ENCODE assay signal across 11 mouse cellular contexts in the genomic region with DNA sequence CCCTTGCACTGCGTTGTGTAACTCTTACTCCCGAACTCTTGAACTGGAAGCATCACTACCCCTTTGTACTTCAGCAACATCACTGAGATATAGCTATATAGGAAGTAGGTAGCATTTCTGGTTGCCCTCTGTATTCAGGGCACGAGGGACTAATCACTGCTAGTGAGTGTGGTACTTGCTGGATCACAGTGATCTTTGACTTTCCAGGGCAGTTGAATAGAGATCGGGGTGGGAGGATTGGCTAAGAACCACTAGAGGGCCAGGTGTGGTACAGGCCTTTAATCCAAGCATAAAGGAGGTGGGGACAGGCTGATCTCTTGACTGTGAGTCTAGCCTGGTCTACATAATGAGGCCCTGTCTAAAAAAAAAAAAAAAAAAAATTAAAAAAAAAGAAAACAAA. TPM values are rescaled to one million over a fixed set of nuclear protein-coding genes. Genes with fewer than 3 reads are reported as not detected.
DNase-seq lines count a peak whose midpoint lies in the region; ATAC-seq and TF ChIP-seq lines count a peak whose summit lies in the region.
"Had no signal": no experiment of that assay in that cellular context is flagged by ENCODE, and none has a peak within 500 bp of the region (broad histone marks: within the 10 kb centered on the region; RNA-seq: fewer than 3 reads in every experiment).

No protein-coding gene starts in this region.

- WGBS in spleen, adult 2 months, result 82% methylated on average over 4 of the region's 4 CpGs

- peak; percentile 27 for DNase-seq in adrenal gland, postnatal 14 days
- DNase-seq in adrenal gland, adult 18-20 months (ENCODE audit: low spot score in 2 of 2), result no peak
- peak; percentile 34 for DNase-seq in kidney, adult 11 months
- DNase-seq in kidney, adult 18-20 months, result no peak
- DNase-seq in spleen, adult 2 months (ENCODE audit: low read depth in 1 of 2, low spot score in 2 of 2), result no peak
- DNase-seq in spleen, adult 12 weeks (ENCODE audit: low spot score), result no peak
- DNase-seq in frontal cortex, postnatal 25 days (ENCODE audit: low spot score in 2 of 2), result no peak

- no peak for TF ChIP-seq CTCF in spleen, adult 2 months (IDR thresholded peaks at IDR 0.05; ENCODE audit: extremely low read depth, insufficient read depth, insufficient read length, insufficient replicate concordance)

- no peaks in the 10 kb centered on the region for H3K27me3 ChIP-seq in spleen, adult 2 months (ENCODE audit: control insufficient read depth, insufficient read depth, low read length)
- H3K27me3 ChIP-seq: liver, embryonic 15.5 days; neural tube, embryonic 12.5 days; stomach, embryonic 15.5 days had no signal

- H3K4me3 ChIP-seq in spleen, adult 2 months (ENCODE audit: extremely low read depth, insufficient read depth, insufficient read length), result no peak overlapping the region
- H3K4me3 ChIP-seq: liver, embryonic 15.5 days; neural tube, embryonic 12.5 days; stomach, embryonic 15.5 days had no signal

- peaks cover 24% of the 10 kb centered on the region for H3K4me1 ChIP-seq in spleen, adult 2 months (ENCODE audit: control insufficient read depth, insufficient read depth, insufficient read length)

- no peak for ATAC-seq in frontal cortex, adult (ENCODE audit: low TSS enrichment)

- TF ChIP-seq POLR2A in spleen, adult 2 months (IDR thresholded peaks at IDR 0.05; ENCODE audit: low read depth, low read length), result no peak

- H3K27ac ChIP-seq in spleen, adult 2 months (ENCODE audit: insufficient read depth, low read length), result peak overlapping the region; percentile 3; the same call in 1 of the 2 replicates
- H3K27ac ChIP-seq: liver, embryonic 15.5 days; neural tube, embryonic 12.5 days had no signal

- peaks cover 8% of the 10 kb centered on the region for H3K36me3 ChIP-seq in spleen, adult 2 months (ENCODE audit: control insufficient read depth, insufficient read depth, low read length)

RNA-seq across cellular contexts. Expression of a gene that starts 2.1 kb away (rescaled TPM):
- total RNA-seq in adrenal gland, postnatal 14 days (2021), result 116 and 118 TPM in 2 replicates
- total RNA-seq in adrenal gland, adult 18-20 months (2021), result 10 to 100 TPM; 66.6 to 77.7 TPM
- 23.3 and 25.7 TPM in 2 replicates for polyA plus RNA-seq in spleen, adult 2 months (2012; rRNA removed)

RNA-seq across cellular contexts. Expression of a gene that starts 4.6 kb away (rescaled TPM):
- 111 and 139 TPM in 2 replicates for total RNA-seq in adrenal gland, postnatal 14 days (2021)
- total RNA-seq in adrenal gland, adult 18-20 months (2021), result 100 to 1,000 TPM; 106 to 137 TPM
- polyA plus RNA-seq in spleen, adult 2 months (2012; rRNA removed), result 94.2 and 95.7 TPM in 2 replicates

RNA-seq across cellular contexts. Expression of a gene that starts 22.3 kb away (rescaled TPM):
- 12.0 and 12.3 TPM in 2 replicates for total RNA-seq in adrenal gland, postnatal 14 days (2021)
- 10 to 100 TPM in 1 of 2 experiments, 1 to 10 TPM in 1; 8.1 to 11.9 TPM for total RNA-seq in adrenal gland, adult 18-20 months (2021)
- polyA plus RNA-seq in spleen, adult 2 months (2012; rRNA removed), result 7.0 and 14.6 TPM in 2 replicates

RNA-seq across cellular contexts. Expression of a gene that starts 27.3 kb away (rescaled TPM):
- 0.37 TPM in 1 of 2 replicates, not detected in the other for total RNA-seq in adrenal gland, postnatal 14 days (2021)
- under 1 TPM in 1 of 2 experiments, not detected in 1; 0.26 TPM for total RNA-seq in adrenal gland, adult 18-20 months (2021)
- polyA plus RNA-seq in spleen, adult 2 months (2012; rRNA removed), result 0.44 and 0.55 TPM in 2 replicates

RNA-seq across cellular contexts. Expression of a gene that starts 29.5 kb away (rescaled TPM):
- total RNA-seq in adrenal gland, postnatal 14 days (2021), result 0.38 and 0.41 TPM in 2 replicates
- under 1 TPM; 0.43 to 0.61 TPM for total RNA-seq in adrenal gland, adult 18-20 months (2021)
- polyA plus RNA-seq in spleen, adult 2 months (2012; rRNA removed), result 0.40 and 0.69 TPM in 2 replicates
- polyA plus RNA-seq: neural tube, embryonic 12.5 days had no signal

Comparison
In these comparisons a context has a peak if more than half of its experiments do, and no peak if none do; other contexts are left out.
1. DNase-seq: peak in adrenal gland, postnatal 14 days (single experiment) and kidney, adult 11 months (single experiment); none in adrenal gland, adult 18-20 months (0 of 2), kidney, adult 18-20 months (single experiment), spleen, adult 2 months (0 of 2), spleen, adult 12 weeks (single experiment) and frontal cortex, postnatal 25 days (0 of 2).